Mouse (Mus musculus): ENCODE results near the gene Rnf150.

GRCm38 (mm10) chr8:82920124-82920523, 57.0 kb downstream of the Rnf150 start:
- TF ChIP-seq POLR2A (IDR thresholded peaks at IDR 0.05; ENCODE audit: extremely low read depth, insufficient read depth, low read length): no peak
- TF ChIP-seq CTCF (IDR thresholded peaks at IDR 0.05; ENCODE audit: low read depth, low read length): no peak

Measured in liver, adult 2 months (tissue).